Mouse (Mus musculus): Measurements from ENCODE around the gene Oaf. TPM values are rescaled to one million over a fixed set of nuclear protein-coding genes. Genes with fewer than 3 reads are reported as not detected.

Gene Oaf
- polyA plus RNA-seq, 1 experiment from 2014 or later = 89.3 TPM

- H3K27ac ChIP-seq = peak overlapping the region; percentile 97
- H3K4me2 ChIP-seq (replicated peaks) = no peak overlapping the region
- no peaks in the 10 kb centered on the region for H3K27me3 ChIP-seq
- no peaks in the 10 kb centered on the region for H3K36me3 ChIP-seq
- 0 out of 2 replicates have a peak, but pooled peaks have one; percentile 1 for ATAC-seq (ENCODE audit: insufficient number of reproducible peaks, insufficient read depth, low FRiP score, low TSS enrichment)
- H3K9ac ChIP-seq = no peak overlapping the region
- H3K9me3 ChIP-seq = no peaks in the 10 kb centered on the region
- peaks cover 54% of the 10 kb centered on the region for H3K4me1 ChIP-seq
- no peak overlapping the region for H3K4me3 ChIP-seq
- WGBS = 51% methylated on average over 9 of the region's 9 CpGs
Observed at GRCm38 (mm10) chr9:43262811-43263550, 23.3 kb upstream of the Oaf start.

GRCm38 (mm10) chr9:43262390-43262789 lies 22.7 kb upstream of the Oaf start:
- peaks cover 57% of the 10 kb centered on the region for H3K4me1 ChIP-seq
- ATAC-seq (ENCODE audit: insufficient number of reproducible peaks, insufficient read depth, low FRiP score, low TSS enrichment) = peak; percentile 10; the same call in 1 of the 2 replicates
- H3K27me3 ChIP-seq = no peaks in the 10 kb centered on the region
- no peak overlapping the region for H3K9ac ChIP-seq
- no peaks in the 10 kb centered on the region for H3K9me3 ChIP-seq
- no peak overlapping the region for H3K4me2 ChIP-seq (replicated peaks)
- 46% methylated on average over 4 of the region's 4 CpGs for WGBS
- peak overlapping the region; percentile 97 for H3K27ac ChIP-seq
- no peaks in the 10 kb centered on the region for H3K36me3 ChIP-seq
- no peak overlapping the region for H3K4me3 ChIP-seq

GRCm38 (mm10) chr9:43261941-43262340 lies 22.2 kb upstream of the Oaf start:
- no peaks in the 10 kb centered on the region for H3K36me3 ChIP-seq
- H3K27me3 ChIP-seq = no peaks in the 10 kb centered on the region
- H3K4me2 ChIP-seq (replicated peaks) = no peak overlapping the region
- no peaks in the 10 kb centered on the region for H3K9me3 ChIP-seq
- ATAC-seq (ENCODE audit: insufficient number of reproducible peaks, insufficient read depth, low FRiP score, low TSS enrichment) = no peak
- H3K4me3 ChIP-seq = no peak overlapping the region
- H3K9ac ChIP-seq = no peak overlapping the region
- peak overlapping the region; percentile 97 for H3K27ac ChIP-seq
- H3K4me1 ChIP-seq = peaks cover 61% of the 10 kb centered on the region
- WGBS = 25% methylated on average over 2 of the region's 2 CpGs

DNA sequence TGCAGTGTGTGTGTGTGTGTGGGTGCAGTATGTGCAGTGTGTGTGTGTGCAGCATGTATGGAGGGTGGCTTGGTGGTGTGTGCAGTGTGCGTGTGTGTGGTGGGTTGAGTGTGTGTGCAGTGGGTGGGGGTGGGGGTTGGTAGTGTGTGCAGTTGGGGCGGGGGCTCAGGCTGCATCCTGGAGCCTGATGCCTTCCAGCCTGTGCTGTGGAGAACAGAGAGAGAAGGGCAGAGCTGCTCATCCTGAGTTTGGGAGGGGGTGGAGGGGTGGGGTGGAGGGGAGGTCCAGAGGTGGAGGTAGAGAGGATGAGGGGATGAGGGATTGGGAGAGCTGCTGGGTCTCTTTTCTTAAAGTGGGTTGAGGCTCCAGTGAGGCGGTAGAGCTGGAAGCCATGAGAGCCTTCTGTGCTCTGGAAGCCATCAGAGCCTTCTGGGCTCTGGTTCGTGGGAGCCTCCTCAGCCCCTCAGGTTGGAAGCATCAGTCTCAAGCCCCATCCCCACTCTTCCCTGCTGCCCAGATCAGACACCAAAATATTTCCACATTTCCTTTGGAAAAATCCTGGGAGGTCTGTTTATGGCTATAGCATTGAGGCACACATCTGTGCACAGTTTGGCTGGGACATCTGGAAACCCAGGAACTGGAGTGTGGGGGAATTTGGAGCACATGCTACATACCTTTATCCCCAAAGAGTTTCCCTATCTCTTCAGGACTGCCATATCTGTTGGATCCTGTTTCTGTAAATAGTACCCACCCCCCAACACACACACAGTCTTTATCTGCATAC lies 21.6 kb upstream of the Oaf start:
- no peak overlapping the region for H3K9ac ChIP-seq
- WGBS = 18% methylated on average over 3 of the region's 4 CpGs
- H3K4me3 ChIP-seq = no peak overlapping the region

GRCm38 (mm10) chr9:43260661-43261060 lies 20.9 kb upstream of the Oaf start:
- Histone ChIP-seq H3K9ac (no peak overlapping the region), H3K4me1 (peaks cover 62% of the 10 kb centered on the region), H3K36me3 (no peaks in the 10 kb centered on the region), H3K4me3 (no peak overlapping the region), H3K4me2 (replicated peaks) (no peak overlapping the region), H3K27me3 (no peaks in the 10 kb centered on the region), H3K27ac (peak overlapping the region; percentile 97), H3K9me3 (no peaks in the 10 kb centered on the region)
- 69% methylated on average over 7 of the region's 7 CpGs for WGBS
- ATAC-seq (ENCODE audit: insufficient number of reproducible peaks, insufficient read depth, low FRiP score, low TSS enrichment) = no peak

More for the DNA sequence above, 21.6 kb upstream of the Oaf start:
- Histone ChIP-seq H3K27ac (peak overlapping the region; percentile 97), H3K4me2 (replicated peaks) (no peak overlapping the region; the same call in 1 of the 2 replicates), H3K27me3 (no peaks in the 10 kb centered on the region), H3K36me3 (no peaks in the 10 kb centered on the region), H3K9me3 (no peaks in the 10 kb centered on the region), H3K4me1 (peaks cover 61% of the 10 kb centered on the region)
- peak; percentile 78 for ATAC-seq (ENCODE audit: insufficient number of reproducible peaks, insufficient read depth, low FRiP score, low TSS enrichment)

DNA sequence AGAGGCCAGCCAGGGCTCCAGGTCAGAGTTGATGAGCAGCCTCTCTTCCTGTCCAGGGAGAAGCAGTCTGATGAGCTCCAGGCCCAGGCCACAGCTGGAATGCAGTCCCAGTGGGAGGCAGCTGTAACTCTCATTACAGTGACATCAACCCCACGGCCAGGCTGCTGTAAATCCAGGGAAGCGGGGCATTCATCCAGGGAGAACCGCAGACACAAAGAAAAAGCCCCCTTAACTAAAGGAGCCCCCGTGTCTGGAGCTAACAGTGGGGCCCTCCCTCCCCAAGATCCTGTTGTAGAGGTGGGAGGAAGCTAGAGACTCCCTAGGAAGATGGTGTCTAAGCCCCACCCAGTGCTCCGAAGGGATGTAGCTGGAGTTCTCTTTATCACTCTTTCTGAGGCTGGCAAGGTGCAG lies 13.6 kb upstream of the Oaf start:
- Histone ChIP-seq H3K27ac (peak overlapping the region; percentile 99), H3K4me3 (peak overlapping the region; percentile 1; the same call in 1 of the 2 replicates), H3K9ac (peak overlapping the region; percentile 39; the same call in 1 of the 2 replicates), H3K36me3 (no peaks in the 10 kb centered on the region), H3K27me3 (no peaks in the 10 kb centered on the region), H3K4me2 (replicated peaks) (peak overlapping the region; percentile 41), H3K4me1 (peaks cover 47% of the 10 kb centered on the region), H3K9me3 (no peaks in the 10 kb centered on the region)
- WGBS = 11% methylated on average over 5 of the region's 5 CpGs
- peak; percentile 50 for ATAC-seq (ENCODE audit: insufficient number of reproducible peaks, insufficient read depth, low FRiP score, low TSS enrichment)

DNA sequence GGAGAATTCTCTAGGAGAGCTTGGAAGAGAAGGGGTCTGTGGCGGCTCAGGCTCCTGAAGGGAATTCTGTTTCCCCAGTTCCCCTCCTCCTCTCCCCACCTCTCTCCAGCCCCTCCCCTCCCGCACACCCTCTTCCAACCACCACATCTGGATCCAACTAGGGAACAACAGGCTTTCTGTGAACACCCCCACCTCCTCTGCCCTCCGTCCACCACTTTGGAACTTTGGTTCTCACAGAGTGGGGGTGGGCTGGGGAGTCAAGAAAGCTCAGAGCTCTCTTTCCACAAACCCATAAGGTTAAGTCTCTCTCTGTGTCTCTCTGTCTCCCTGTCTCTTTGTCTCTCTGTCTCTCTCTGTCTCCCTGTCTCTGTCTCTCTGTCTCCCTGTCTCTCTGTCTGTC lies 13.1 kb upstream of the Oaf start:
- H3K9ac ChIP-seq = peak overlapping the region; percentile 39; the same call in 1 of the 2 replicates
- 18% methylated on average over 3 of the region's 3 CpGs for WGBS
- ATAC-seq (ENCODE audit: insufficient number of reproducible peaks, insufficient read depth, low FRiP score, low TSS enrichment) = peak; percentile 83
- H3K4me2 ChIP-seq (replicated peaks) = peak overlapping the region; percentile 41
- H3K4me1 ChIP-seq = peaks cover 47% of the 10 kb centered on the region
- H3K4me3 ChIP-seq = peak overlapping the region; percentile 1; the same call in 1 of the 2 replicates
- H3K27ac ChIP-seq = peak overlapping the region; percentile 99
- H3K36me3 ChIP-seq = no peaks in the 10 kb centered on the region
- H3K27me3 ChIP-seq = no peaks in the 10 kb centered on the region
- H3K9me3 ChIP-seq = no peaks in the 10 kb centered on the region

DNA sequence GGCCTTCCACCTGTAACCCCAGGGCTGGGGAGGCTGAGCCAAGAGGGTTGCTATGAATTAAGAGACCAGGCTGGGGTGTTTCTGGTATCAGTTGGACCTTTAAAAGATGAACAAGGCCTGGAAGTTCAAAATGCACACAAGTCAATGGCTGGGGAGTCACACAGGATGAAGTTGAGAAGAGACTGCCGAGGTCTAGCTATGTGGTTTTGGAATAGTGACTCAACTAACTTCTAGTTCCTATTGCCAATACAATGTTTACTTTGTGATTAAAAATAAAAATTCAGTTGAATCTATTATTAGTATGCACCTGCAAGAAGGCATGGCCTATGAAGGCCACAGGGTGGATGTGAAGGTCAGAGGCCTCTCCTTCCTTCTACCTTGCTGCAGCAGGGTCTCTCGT lies 12.1 kb upstream of the Oaf start:
- no peaks in the 10 kb centered on the region for H3K36me3 ChIP-seq
- H3K9me3 ChIP-seq = no peaks in the 10 kb centered on the region
- H3K4me1 ChIP-seq = peaks cover 47% of the 10 kb centered on the region
- ATAC-seq (ENCODE audit: insufficient number of reproducible peaks, insufficient read depth, low FRiP score, low TSS enrichment) = no peak
- H3K4me2 ChIP-seq (replicated peaks) = no peak overlapping the region
- peak overlapping the region; percentile 99 for H3K27ac ChIP-seq
- 81% methylated on average over 2 of the region's 2 CpGs for WGBS
- no peak overlapping the region for H3K9ac ChIP-seq
- no peaks in the 10 kb centered on the region for H3K27me3 ChIP-seq
- no peak overlapping the region for H3K4me3 ChIP-seq

GRCm38 (mm10) chr9:43246738-43247180 lies 7.0 kb upstream of the Oaf start:
- Histone ChIP-seq H3K9ac (no peak overlapping the region), H3K36me3 (no peaks in the 10 kb centered on the region), H3K4me2 (replicated peaks) (no peak overlapping the region), H3K27ac (peak overlapping the region; percentile 78), H3K4me3 (no peak overlapping the region), H3K4me1 (peaks cover 21% of the 10 kb centered on the region), H3K9me3 (no peaks in the 10 kb centered on the region), H3K27me3 (no peaks in the 10 kb centered on the region)
- 0 out of 2 replicates have a peak, but pooled peaks have one; percentile 47 for ATAC-seq (ENCODE audit: insufficient number of reproducible peaks, insufficient read depth, low FRiP score, low TSS enrichment)
- 20% methylated on average over 10 of the region's 10 CpGs for WGBS

DNA sequence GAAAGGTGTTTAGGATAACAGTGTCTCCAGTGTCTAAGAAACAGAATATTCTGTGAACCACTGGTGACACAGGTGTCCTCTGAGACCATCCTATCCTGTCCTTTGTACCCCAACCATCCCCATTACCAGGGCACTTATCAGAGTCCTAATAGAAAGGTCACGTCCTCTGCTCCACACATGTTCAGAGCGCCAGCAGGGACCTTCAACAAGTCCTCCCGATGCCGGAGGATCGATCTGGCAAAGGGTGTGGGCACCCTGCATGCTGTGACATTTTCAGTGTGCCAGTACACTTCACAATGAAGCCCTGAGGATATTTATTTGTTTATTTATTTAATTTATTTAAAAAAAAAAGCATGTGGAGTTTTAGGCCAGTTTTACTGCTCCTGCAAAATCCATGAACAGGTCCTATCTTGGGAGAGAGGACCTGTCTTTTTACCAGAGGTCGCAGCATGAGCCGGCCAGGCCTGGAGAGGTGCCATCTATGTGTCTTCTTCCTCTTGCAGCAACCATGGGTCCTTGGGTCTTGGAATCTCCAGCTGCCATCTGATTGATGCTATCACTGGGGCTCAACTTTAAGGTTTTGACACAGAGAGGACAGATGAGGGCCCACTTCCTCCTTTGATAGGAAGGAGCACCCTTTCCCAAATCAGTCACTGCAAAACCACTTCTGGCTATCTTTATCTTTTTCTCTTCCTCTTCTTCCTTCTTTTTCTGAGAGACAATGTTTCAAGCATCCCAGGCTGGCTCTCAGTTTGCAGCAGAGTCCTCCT lies 6.3 kb upstream of the Oaf start:
- Histone ChIP-seq H3K27me3 (no peaks in the 10 kb centered on the region), H3K9me3 (no peaks in the 10 kb centered on the region), H3K36me3 (no peaks in the 10 kb centered on the region), H3K27ac (peak overlapping the region; percentile 78), H3K4me3 (no peak overlapping the region), H3K4me1 (peaks cover 25% of the 10 kb centered on the region), H3K9ac (no peak overlapping the region), H3K4me2 (replicated peaks) (no peak overlapping the region)
- ATAC-seq (ENCODE audit: insufficient number of reproducible peaks, insufficient read depth, low FRiP score, low TSS enrichment) = no peak
- WGBS = 90% methylated on average over 7 of the region's 7 CpGs

DNA sequence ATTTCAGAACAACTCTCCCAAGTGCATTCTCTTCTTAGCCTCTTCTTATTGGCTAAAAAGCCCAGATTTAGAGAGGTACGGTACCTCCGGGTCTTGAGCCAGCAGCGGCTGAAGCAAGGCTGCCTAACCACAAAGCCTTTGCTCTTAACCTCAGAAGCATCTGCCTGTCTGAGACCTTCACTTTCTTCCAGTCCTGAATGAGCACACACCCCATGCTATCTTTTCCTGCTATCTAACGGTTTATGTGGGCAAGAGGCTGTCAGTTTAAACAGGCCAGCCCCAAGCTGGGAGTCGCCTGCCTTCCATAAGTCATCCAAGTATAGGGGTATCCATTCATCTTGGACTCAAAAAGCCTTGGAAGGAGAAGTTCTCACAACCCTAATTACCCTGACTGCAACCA lies 2.7 kb upstream of the Oaf start:
- H3K36me3 ChIP-seq = no peaks in the 10 kb centered on the region
- H3K4me3 ChIP-seq = no peak overlapping the region
- H3K9ac ChIP-seq = no peak overlapping the region
- no peaks in the 10 kb centered on the region for H3K27me3 ChIP-seq
- no peaks in the 10 kb centered on the region for H3K9me3 ChIP-seq
- peak overlapping the region; percentile 47; the same call in 1 of the 2 replicates for H3K27ac ChIP-seq
- 79% methylated on average over 5 of the region's 5 CpGs for WGBS
- ATAC-seq (ENCODE audit: insufficient number of reproducible peaks, insufficient read depth, low FRiP score, low TSS enrichment) = no peak
- H3K4me2 ChIP-seq (replicated peaks) = no peak overlapping the region
- H3K4me1 ChIP-seq = peaks cover 43% of the 10 kb centered on the region

All from embryonic facial prominence, embryonic 12.5 days (tissue).